Mouse (Mus musculus) stomach, postnatal 0 days (tissue): ENCODE results near the gene Anxa6.
A peak's percentile ranks its signal among the peaks of the same experiment; 100 is the strongest.

Experiments used
- CTCF ChIP-seq: IDR thresholded peaks from 2 replicates; pipeline ENCODE4 v1.5.1; 2016; ENCODE audit warnings: antibody characterized with exemption, low read depth, mild to moderate bottlenecking, moderate library complexity
- EP300 ChIP-seq: optimal IDR thresholded peaks from 2 replicates; pipeline ENCODE3; 2016; ENCODE audit warnings: antibody characterized with exemption

- TF ChIP-seq CTCF = peak; percentile 88
- TF ChIP-seq EP300 = no peak
Measured at GRCm38 (mm10) chr11:54930318-54930979, 102.8 kb downstream of the Anxa6 start.
